Mouse (Mus musculus): ENCODE measurements around the gene Vps8.

Gene Vps8

DNA sequence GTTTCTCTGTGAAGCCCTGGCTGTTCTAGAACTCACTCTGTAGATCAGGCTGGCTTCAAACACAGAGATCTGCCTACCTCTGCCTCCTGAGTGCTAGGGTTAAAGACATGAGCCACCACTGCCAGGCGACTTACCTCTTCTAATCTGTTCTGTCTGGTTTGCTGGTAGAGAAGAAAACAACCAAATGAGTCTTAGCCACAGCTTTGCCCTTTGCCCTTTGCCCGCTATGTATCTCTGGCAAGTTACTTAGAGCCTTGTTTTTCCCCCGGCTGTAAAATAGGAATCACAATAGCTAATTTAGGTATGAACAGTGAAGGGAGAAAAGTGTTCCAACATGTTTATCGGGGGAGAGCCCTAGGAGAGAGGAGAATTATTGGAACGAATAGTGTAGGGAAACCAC lies 18.3 kb upstream of the Vps8 start:
- DNase-seq (ENCODE audit: low read depth): no peak

DNA sequence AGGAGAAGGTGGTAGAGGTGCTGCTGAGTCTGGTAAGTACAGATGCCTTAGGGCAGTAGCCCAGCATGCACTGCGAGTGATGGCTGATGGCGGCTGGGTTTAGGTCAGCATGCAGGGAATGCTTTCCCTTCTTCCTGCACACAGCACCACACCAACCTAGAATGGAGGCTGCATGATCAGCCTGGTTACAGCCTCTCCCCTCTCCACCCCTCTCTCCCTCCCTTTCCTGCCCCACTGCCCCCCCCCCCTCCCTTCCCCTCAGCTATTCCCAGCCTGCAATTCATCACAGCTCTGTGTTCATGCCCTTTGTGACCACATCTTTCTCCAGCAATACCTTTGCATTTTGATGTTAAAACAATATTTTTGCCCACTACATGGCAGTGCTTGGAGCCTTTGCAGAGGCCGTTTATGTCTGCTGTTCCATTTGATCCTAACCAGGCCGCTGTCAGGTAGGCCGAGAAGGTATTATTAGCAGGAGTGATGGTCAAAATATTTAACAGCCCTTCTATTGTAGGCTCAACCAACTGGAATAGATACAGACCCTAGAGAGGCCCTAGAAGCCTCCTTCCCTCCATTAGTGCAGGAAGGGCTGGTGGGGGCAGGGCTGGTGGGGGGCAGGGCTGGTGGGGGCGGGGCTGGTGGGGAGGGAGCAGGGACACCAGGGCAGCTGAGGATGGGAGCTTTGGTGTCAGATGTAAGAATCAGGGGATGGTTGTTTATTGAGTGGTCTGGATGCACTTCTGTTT lies 17.5 kb upstream of the Vps8 start:
- no peak for DNase-seq (ENCODE audit: low read depth)

DNA sequence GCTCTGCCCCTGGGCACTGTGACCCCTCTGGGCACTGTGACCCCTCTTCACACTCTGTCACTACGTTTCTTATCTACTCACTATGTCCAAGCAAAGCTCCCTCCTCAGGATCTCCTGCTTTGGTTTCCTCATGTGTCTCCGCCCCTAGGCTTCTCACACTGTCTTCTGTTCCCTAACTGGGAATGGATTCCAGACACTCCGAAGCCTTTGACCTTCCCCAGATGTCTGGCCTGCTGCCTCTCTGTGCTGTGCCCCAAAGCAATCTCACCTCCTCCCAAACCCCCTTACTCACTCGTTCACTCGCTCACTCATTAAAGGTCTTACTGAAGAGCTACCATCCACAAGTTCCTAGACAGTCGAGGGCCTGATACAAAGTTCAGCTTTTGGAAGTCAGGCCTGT lies 16.8 kb upstream of the Vps8 start:
- DNase-seq (ENCODE audit: low read depth): no peak

DNA sequence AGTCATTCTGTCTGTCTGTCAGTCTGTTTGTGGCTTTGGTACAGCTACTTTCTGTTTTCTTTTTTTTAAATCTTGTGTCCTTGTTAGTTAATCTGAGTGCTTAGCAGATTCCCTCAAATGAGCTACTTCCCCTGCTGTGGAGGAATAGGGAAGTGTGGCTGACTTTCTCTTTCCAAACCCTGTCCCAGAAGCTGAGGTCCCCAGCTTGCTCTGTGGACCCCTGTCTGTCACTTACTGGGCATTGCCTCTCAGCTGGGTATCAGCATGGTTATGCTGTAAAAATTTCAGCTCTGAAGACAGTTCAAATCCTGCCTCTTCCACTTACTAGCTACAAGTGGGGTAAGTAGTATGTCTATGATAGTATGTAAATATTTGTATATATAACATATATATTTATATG lies 11.1 kb upstream of the Vps8 start:
- DNase-seq (ENCODE audit: low read depth): no peak

- DNase-seq (ENCODE audit: low read depth): no peak
Observed at GRCm38 (mm10) chr16:21412593-21413047, 10.3 kb upstream of the Vps8 start.

DNA sequence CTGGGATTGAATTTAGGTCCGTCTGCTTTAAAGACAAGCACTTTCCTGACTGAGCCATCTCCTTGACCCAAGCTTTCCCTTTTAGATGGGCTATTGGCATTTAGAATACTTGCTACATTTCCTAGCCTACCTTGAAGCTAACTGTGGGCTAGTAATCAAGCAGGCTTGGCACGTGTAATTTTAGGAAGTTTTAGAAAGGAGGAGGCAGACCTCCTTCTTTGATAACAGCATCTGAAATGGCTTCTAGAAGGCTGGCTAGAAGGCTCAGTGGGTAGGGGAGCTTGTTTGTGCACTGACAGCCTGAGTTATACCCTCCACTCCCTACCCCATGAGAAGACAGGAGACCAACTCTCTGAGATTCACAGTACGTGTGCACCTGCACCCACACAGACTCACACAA lies 9.1 kb upstream of the Vps8 start:
- DNase-seq (ENCODE audit: low read depth): no peak

DNA sequence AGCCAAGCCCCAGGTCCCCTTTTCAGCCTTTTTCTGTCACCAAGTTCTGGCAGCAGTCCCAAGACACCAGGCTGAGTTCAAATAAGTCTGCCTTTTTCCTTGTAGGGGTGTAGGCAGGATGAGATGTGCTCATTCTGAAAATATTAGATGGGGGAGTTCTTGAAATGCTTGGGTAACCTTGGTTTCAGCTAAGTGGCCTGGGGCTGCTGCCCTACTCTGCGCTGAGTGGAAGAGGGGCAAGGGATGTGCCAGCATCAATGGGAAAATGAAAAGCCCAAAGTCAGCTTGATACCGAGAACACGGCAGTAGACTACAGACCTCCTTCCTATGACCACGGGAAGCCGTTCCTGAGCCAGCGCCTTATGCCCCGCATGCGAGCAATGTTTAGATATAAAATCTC lies 7.8 kb upstream of the Vps8 start:
- DNase-seq (ENCODE audit: low read depth): no peak

DNA sequence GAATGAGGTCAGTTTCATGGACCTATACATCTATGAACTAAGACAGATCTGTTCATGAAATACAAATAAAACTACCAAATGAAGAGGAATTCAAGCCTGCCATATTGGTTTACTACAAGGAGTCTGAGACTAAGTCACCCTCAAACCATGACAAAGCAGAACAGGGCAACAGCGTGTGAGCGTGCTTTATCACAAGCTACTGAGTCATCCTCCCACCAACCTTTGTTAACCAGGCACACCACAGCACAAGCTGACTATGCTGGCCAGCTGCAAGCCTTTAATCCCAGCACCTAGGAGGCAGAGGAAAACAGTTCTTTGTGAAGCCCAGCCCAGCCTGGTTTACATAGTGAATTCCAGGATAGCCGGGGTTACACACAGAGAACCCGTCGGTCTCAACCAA lies 4.9 kb upstream of the Vps8 start:
- no peak for DNase-seq (ENCODE audit: low read depth)

- DNase-seq (ENCODE audit: low read depth): no peak
Observed at GRCm38 (mm10) chr16:21423546-21423910, 610 bp downstream of the Vps8 start.

- DNase-seq (ENCODE audit: low read depth): no peak
Observed at GRCm38 (mm10) chr16:21428131-21428530, 5.2 kb downstream of the Vps8 start.

GRCm38 (mm10) chr16:21430377-21431060 lies 7.6 kb downstream of the Vps8 start:
- no peak for DNase-seq (ENCODE audit: low read depth)

GRCm38 (mm10) chr16:21431614-21432013 lies 8.7 kb downstream of the Vps8 start:
- no peak for DNase-seq (ENCODE audit: low read depth)

DNA sequence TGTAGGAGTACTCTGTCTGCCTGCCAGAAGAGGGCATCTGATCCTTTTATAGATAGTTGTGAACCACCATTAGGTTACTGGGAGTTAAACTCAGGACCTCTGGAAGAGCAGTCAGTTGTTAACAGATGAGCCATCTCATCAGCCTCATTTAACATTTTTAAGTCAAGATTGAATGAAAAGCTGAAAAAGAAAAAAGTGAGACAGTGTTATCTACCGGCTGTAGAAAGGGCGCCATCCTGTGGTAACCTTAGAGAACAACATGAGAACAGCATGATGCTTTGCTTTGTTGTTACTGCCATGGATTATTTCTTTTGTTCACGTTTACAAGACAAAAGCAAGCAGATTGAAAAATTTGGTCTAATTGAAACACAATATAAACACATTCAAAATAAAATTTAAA lies 10.6 kb downstream of the Vps8 start:
- DNase-seq (ENCODE audit: low read depth): no peak

GRCm38 (mm10) chr16:21441012-21441411 lies 18.1 kb downstream of the Vps8 start:
- no peak for DNase-seq (ENCODE audit: low read depth)

GRCm38 (mm10) chr16:21445026-21445625 lies 22.2 kb downstream of the Vps8 start:
- DNase-seq (ENCODE audit: low read depth): no peak

- no peak for DNase-seq (ENCODE audit: low read depth)
Observed at GRCm38 (mm10) chr16:21447447-21447846, 24.5 kb downstream of the Vps8 start.

GRCm38 (mm10) chr16:21448464-21448863 lies 25.5 kb downstream of the Vps8 start:
- DNase-seq (ENCODE audit: low read depth): no peak

GRCm38 (mm10) chr16:21449890-21450289 lies 27.0 kb downstream of the Vps8 start:
- no peak for DNase-seq (ENCODE audit: low read depth)

DNA sequence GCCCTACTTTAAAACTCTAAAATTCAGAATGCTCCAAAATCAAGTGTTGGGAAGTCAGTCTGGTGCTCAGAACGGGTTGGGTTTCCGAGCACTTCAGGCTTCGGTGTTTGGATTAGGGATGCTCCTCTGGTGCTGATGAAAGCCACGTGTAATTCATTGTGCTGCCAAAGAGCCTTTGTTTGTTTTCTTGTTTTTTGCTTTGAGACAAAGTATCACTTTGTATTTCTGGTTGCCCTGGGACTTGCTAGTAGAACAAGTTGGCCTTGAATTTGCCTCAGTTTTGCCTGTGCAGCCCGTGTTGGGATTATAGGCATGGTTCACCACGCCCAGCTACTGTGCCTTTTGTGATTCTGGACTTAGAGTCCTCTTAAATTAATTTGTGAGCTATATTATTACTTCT lies 29.7 kb downstream of the Vps8 start:
- no peak for DNase-seq (ENCODE audit: low read depth)

DNA sequence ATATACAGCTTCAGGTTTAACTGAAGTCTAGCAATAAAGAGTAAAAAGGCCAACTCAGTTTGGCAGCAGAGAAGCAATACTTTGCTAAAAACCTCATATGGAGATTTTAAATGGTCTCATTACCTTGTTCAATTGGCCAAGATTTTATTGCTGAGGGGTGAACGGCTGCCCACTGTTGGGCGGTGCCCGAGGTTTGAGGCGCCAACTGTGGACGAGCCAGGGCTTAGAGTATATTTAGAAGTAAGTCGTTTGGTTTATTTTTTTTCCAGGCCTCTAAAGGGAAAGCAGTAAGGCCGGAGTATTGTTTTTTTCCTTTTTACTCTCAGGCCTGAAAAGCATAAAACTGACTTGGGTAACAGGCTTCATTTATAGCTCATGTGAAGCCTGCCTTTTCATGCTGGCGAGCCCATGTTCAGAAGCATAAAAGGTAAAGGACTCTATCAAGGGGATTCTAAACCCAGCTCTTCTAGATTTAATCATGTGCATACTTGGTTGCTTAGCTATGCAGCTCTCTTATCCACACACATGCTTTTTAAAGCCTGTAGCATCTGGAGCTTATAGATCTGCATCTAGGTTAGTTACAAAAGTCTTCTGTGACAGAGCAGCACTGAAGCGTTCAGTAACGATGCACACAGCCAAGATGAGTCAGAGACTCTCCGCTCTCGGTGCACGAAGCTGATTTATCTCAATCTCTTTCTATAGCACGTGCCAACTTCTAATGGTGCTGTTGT lies 34.9 kb downstream of the Vps8 start:
- no peak for DNase-seq (ENCODE audit: low read depth)

DNA sequence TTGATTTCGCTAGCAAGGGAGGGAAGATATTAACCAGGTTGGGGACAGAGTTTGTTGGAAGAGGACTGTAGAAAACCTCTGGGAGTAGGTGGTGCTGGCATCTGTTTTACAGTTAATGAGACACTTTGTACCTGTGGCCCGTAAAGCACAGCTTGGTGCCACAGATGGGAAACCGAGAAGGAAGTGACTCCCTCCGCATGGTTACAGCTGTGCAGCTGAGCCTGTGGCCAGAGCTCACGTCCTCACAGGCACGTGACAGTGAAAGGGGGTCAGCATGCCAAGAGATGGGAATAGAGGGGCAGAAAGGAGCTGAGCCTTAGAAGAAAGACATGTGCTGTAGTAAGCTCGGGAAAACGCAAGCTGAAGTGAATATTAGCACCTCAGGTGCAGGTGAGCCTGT lies 43.0 kb downstream of the Vps8 start:
- no peak for DNase-seq (ENCODE audit: low read depth)

DNA sequence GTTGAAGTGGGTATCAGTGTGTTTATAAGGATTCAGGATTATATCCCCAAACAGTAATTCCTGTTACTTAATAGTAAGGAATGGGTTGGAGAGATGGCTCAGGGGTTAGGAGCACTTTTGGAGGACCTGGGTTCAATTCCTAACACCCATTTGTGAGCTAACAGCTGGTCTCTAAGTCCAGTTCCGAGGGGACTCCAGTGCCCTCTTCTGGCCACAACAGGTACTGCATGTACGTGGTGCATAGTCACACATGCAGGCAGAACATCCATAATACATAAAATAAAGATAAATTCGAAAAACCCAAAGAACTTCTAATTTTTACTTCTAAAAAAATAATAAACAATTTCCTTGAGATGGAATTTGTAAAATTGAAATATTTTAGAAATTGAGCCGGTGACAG lies 47.5 kb downstream of the Vps8 start:
- no peak for DNase-seq (ENCODE audit: low read depth)

DNA sequence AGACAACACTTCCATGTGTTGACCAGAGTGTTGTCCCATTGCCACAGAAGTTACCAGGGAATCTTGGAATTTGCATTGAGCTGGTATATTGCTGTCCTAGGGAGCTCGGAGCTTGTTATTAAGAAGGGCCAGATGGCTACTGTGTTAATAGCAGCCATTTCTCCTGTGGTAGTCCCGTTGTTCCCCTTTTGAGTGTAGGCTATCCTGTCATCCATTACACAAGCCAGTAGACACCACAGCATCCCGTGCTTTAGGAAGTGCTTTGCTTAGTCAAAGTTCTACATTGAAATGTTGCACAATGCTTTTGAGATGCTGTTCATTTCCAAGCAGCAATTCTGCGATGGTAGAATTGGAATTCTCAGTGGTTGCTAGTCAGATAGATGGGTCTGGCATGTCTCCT lies 54.2 kb downstream of the Vps8 start:
- DNase-seq (ENCODE audit: low read depth): no peak

All from fibroblast of lung, adult 2 months (primary cell).